Mouse (Mus musculus): ENCODE data around the gene Cdkl4. TPM values are rescaled to one million over a fixed set of nuclear protein-coding genes. Genes with fewer than 3 reads are reported as not detected.
"Not testable (repeated sequence)": the region's sequence is repeated elsewhere in the genome, so short reads cannot be mapped to it uniquely, and the experiment has no call there.

Cdkl4 gene
- total RNA-seq, 1 experiment from 2014 or later = 0.38 TPM

- ATAC-seq (replicated peaks; ENCODE audit: insufficient number of reproducible peaks, low FRiP score, low TSS enrichment, poor library complexity, severe bottlenecking) = not testable (repeated sequence)
Observed at GRCm38 (mm10) chr17:80531351-80531750, 46.3 kb downstream of the Cdkl4 start.

GRCm38 (mm10) chr17:80523231-80523630 is 54.4 kb downstream of the Cdkl4 start:
- no peak for ATAC-seq (replicated peaks; ENCODE audit: insufficient number of reproducible peaks, low FRiP score, low TSS enrichment, poor library complexity, severe bottlenecking)

GRCm38 (mm10) chr17:80522229-80522556 is 55.4 kb downstream of the Cdkl4 start:
- ATAC-seq (replicated peaks; ENCODE audit: insufficient number of reproducible peaks, low FRiP score, low TSS enrichment, poor library complexity, severe bottlenecking) = no peak

- ATAC-seq (replicated peaks; ENCODE audit: insufficient number of reproducible peaks, low FRiP score, low TSS enrichment, poor library complexity, severe bottlenecking) = no peak
Observed at GRCm38 (mm10) chr17:80521521-80522228, 55.9 kb downstream of the Cdkl4 start.

GRCm38 (mm10) chr17:80520537-80520936 is 57.1 kb downstream of the Cdkl4 start:
- no peak for ATAC-seq (replicated peaks; ENCODE audit: insufficient number of reproducible peaks, low FRiP score, low TSS enrichment, poor library complexity, severe bottlenecking)

- no peak for ATAC-seq (replicated peaks; ENCODE audit: insufficient number of reproducible peaks, low FRiP score, low TSS enrichment, poor library complexity, severe bottlenecking)
Observed at GRCm38 (mm10) chr17:80518811-80519210, 58.8 kb downstream of the Cdkl4 start.

- ATAC-seq (replicated peaks; ENCODE audit: insufficient number of reproducible peaks, low FRiP score, low TSS enrichment, poor library complexity, severe bottlenecking) = no peak
Observed at GRCm38 (mm10) chr17:80517244-80517643, 60.4 kb downstream of the Cdkl4 start.

GRCm38 (mm10) chr17:80515956-80516355 is 61.7 kb downstream of the Cdkl4 start:
- no peak for ATAC-seq (replicated peaks; ENCODE audit: insufficient number of reproducible peaks, low FRiP score, low TSS enrichment, poor library complexity, severe bottlenecking)

GRCm38 (mm10) chr17:80515513-80515912 is 62.1 kb downstream of the Cdkl4 start:
- no peak for ATAC-seq (replicated peaks; ENCODE audit: insufficient number of reproducible peaks, low FRiP score, low TSS enrichment, poor library complexity, severe bottlenecking)

GRCm38 (mm10) chr17:80513766-80514165 is 63.8 kb downstream of the Cdkl4 start:
- no peak for ATAC-seq (replicated peaks; ENCODE audit: insufficient number of reproducible peaks, low FRiP score, low TSS enrichment, poor library complexity, severe bottlenecking)

GRCm38 (mm10) chr17:80510459-80510855 is 67.2 kb downstream of the Cdkl4 start:
- no peak for ATAC-seq (replicated peaks; ENCODE audit: insufficient number of reproducible peaks, low FRiP score, low TSS enrichment, poor library complexity, severe bottlenecking)

- no peak for ATAC-seq (replicated peaks; ENCODE audit: insufficient number of reproducible peaks, low FRiP score, low TSS enrichment, poor library complexity, severe bottlenecking)
Observed at GRCm38 (mm10) chr17:80509494-80510458, 67.8 kb downstream of the Cdkl4 start.

- no peak for ATAC-seq (replicated peaks; ENCODE audit: insufficient number of reproducible peaks, low FRiP score, low TSS enrichment, poor library complexity, severe bottlenecking)
Observed at GRCm38 (mm10) chr17:80505766-80506165, 71.8 kb downstream of the Cdkl4 start.

GRCm38 (mm10) chr17:80505342-80505741 is 72.3 kb downstream of the Cdkl4 start:
- no peak for ATAC-seq (replicated peaks; ENCODE audit: insufficient number of reproducible peaks, low FRiP score, low TSS enrichment, poor library complexity, severe bottlenecking)

GRCm38 (mm10) chr17:80501805-80502172 is 75.8 kb downstream of the Cdkl4 start:
- ATAC-seq (replicated peaks; ENCODE audit: insufficient number of reproducible peaks, low FRiP score, low TSS enrichment, poor library complexity, severe bottlenecking) = peak; percentile 38; the same call in 1 of the 2 replicates

- no peak for ATAC-seq (replicated peaks; ENCODE audit: insufficient number of reproducible peaks, low FRiP score, low TSS enrichment, poor library complexity, severe bottlenecking)
Observed at GRCm38 (mm10) chr17:80501037-80501804, 76.4 kb downstream of the Cdkl4 start.

- no peak for ATAC-seq (replicated peaks; ENCODE audit: insufficient number of reproducible peaks, low FRiP score, low TSS enrichment, poor library complexity, severe bottlenecking)
Observed at GRCm38 (mm10) chr17:80500025-80500424, 77.6 kb downstream of the Cdkl4 start.

- no peak for ATAC-seq (replicated peaks; ENCODE audit: insufficient number of reproducible peaks, low FRiP score, low TSS enrichment, poor library complexity, severe bottlenecking)
Observed at GRCm38 (mm10) chr17:80498600-80499268, 78.9 kb downstream of the Cdkl4 start.

- peak; percentile 46; the same call in 1 of the 2 replicates for ATAC-seq (replicated peaks; ENCODE audit: insufficient number of reproducible peaks, low FRiP score, low TSS enrichment, poor library complexity, severe bottlenecking)
Observed at GRCm38 (mm10) chr17:80497183-80497601, 80.4 kb downstream of the Cdkl4 start.
